Mouse (Mus musculus): ENCODE results near the gene Nt5c.

- TF ChIP-seq POLR2A (IDR thresholded peaks at IDR 0.05; ENCODE audit: borderline replicate concordance, extremely low read depth, insufficient read depth, insufficient read length, poor library complexity, severe bottlenecking) (peak; percentile 82), CTCF (IDR thresholded peaks at IDR 0.05; ENCODE audit: borderline replicate concordance, extremely low read depth, insufficient read depth, insufficient read length) (no peak)
Measured at GRCm38 (mm10) chr11:115536038-115536681, 44.5 kb upstream of the Nt5c start, which contains the start of gene Sumo2.

All from brain, embryonic 14.5 days (tissue).